Mouse (Mus musculus): Measurements from ENCODE around the gene 1700016D06Rik.

The 1700016D06Rik gene

DNA sequence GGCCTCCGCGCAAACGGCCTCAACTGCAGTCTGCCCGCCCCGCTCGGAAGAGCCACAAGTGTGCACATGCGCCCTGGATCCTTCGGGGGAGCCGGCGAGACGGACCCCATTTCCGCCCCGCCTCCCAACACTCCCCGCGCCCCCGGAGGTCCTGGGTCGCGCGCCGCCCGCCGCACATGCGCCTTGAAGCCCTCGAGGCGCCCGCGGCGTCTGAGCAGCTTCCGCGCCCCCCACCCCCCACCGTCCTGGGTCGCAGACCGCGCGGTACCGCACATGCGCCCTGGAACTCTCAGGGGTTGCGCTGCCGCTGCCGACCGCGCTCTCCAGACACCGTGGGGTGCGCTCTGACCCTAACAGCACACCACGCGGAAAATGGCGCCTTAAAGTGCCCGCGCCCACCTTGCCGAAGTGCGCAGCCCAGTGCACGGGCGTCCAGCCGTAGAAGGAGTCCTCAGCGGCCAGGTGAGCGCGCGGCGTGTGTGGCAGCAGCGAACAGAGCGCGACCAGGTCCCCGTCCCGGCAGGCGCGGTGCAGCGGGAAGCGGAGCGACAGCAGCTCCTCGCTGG, 65.8 kb downstream of the 1700016D06Rik start:
- DNase-seq (ENCODE audit: extremely low spot score): peak; percentile 93

GRCm38 (mm10) chr8:11634331-11635011, 66.4 kb downstream of the 1700016D06Rik start:
- DNase-seq (ENCODE audit: extremely low spot score): no peak

- DNase-seq (ENCODE audit: extremely low spot score): no peak
Measured at GRCm38 (mm10) chr8:11633414-11633813, 67.4 kb downstream of the 1700016D06Rik start.

GRCm38 (mm10) chr8:11632406-11632805, 68.5 kb downstream of the 1700016D06Rik start:
- no peak for DNase-seq (ENCODE audit: extremely low spot score)

GRCm38 (mm10) chr8:11629206-11629605, 71.7 kb downstream of the 1700016D06Rik start:
- no peak for DNase-seq (ENCODE audit: extremely low spot score)

GRCm38 (mm10) chr8:11628506-11629132, 72.2 kb downstream of the 1700016D06Rik start:
- DNase-seq (ENCODE audit: extremely low spot score): no peak

DNA sequence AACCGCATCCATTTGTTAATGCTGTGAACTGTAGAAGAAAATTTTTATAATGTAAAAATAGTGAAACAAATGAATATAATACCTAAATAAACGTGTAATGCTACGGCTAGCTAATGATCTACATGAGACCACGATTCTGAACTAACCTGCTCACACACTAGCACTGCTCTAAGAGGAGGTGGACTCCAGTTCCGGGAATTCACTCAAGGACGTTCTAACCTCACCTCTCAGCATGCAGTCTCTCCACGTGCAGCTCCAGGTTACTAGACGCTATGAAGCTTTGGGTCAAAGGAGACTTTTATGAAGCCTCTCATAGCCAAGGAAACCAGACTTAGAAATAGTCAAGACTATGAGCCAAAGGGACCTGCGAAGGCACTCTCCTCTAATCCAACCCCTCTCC, 73.1 kb downstream of the 1700016D06Rik start:
- no peak for DNase-seq (ENCODE audit: extremely low spot score)

- DNase-seq (ENCODE audit: extremely low spot score): no peak
Measured at GRCm38 (mm10) chr8:11625084-11625483, 75.8 kb downstream of the 1700016D06Rik start.

DNA sequence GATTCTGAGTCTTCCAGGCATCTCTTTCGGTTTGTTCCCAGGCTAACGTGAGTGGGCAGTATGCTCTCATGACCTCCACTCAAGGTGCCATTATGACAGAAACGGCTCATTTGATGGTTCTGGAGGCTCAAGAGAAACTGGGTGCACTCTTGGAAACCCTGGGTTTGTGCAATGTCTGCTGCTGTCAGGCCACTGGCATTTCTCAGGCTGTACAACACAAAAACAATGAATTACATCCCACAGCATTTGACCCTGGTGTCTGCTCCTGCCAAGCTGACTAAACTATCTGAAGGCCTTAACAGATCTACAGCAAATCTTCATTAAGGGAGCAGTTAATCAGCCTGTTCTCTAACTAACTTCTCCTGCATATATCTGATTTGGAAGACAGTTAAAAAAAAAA, 81.8 kb downstream of the 1700016D06Rik start:
- no peak for DNase-seq (ENCODE audit: extremely low spot score)

GRCm38 (mm10) chr8:11618063-11618462, 82.8 kb downstream of the 1700016D06Rik start:
- no peak for DNase-seq (ENCODE audit: extremely low spot score)

GRCm38 (mm10) chr8:11616294-11616693, 84.6 kb downstream of the 1700016D06Rik start:
- DNase-seq (ENCODE audit: extremely low spot score): peak; percentile 44

GRCm38 (mm10) chr8:11614126-11614835, 86.6 kb downstream of the 1700016D06Rik start:
- no peak for DNase-seq (ENCODE audit: extremely low spot score)

- DNase-seq (ENCODE audit: extremely low spot score): no peak
Measured at GRCm38 (mm10) chr8:11608848-11609247, 92.0 kb downstream of the 1700016D06Rik start.

Measured in embryo, embryonic 9.5 days (tissue).